Mouse (Mus musculus) E14TG2a.4 (cell line): ENCODE measurements at regions not wholly inside any gene's neighbourhood (a gene's known extent, or its start where the extent isn't known, plus 50 kb on each side); places are given as distances from the start of the nearest gene placed in this dataset.

Experiments
- H3K27me3 ChIP-seq: 2 replicates; pipeline ENCODE4 v1.6.1; 2014; ENCODE audit warnings: low read length, control low read depth; ENCODE audit not compliant: insufficient read depth
- H3K36me3 ChIP-seq: 2 replicates; pipeline ENCODE4 v1.6.1; 2014; ENCODE audit warnings: low read length, control low read depth; ENCODE audit not compliant: insufficient read depth
- H3K4me1 ChIP-seq: replicated peaks from 2 replicates; pipeline ENCODE4 v1.6.1; 2014; ENCODE audit warnings: low read depth, low read length, control low read depth
- H3K4me3 ChIP-seq: replicated peaks from 2 replicates; pipeline ENCODE4 v1.5.1; 2014; ENCODE audit warnings: mild to moderate bottlenecking, low read length
- H3K9me3 ChIP-seq: 2 replicates; pipeline ENCODE4 v1.6.1; 2014; ENCODE audit warnings: low read length, control low read depth
- CTCF ChIP-seq: conservative IDR thresholded peaks from 2 replicates; pipeline ENCODE4 v1.5.1; 2014; ENCODE audit warnings: low read length
- NANOG ChIP-seq: IDR thresholded peaks from 2 replicates; pipeline ENCODE4 v1.6.1; 2014; ENCODE audit warnings: borderline replicate concordance, low read length, mixed read lengths
- POU5F1 ChIP-seq: IDR thresholded peaks from 2 replicates; pipeline ENCODE4 v1.6.1; 2014; ENCODE audit warnings: low read length, borderline replicate concordance

GRCm38 (mm10) chr13:83728421-83729010 is 224.7 kb downstream of the Mef2c start:
- Histone ChIP-seq H3K4me1 (peaks cover 44% of the 10 kb centered on the region), H3K36me3 (no peaks in the 10 kb centered on the region), H3K4me3 (no peak overlapping the region), H3K27me3 (peaks cover 73% of the 10 kb centered on the region), H3K9me3 (no peaks in the 10 kb centered on the region)
- no peak for TF ChIP-seq CTCF
- no peak for TF ChIP-seq NANOG
- no peak for TF ChIP-seq POU5F1

GRCm38 (mm10) chr13:83729331-83730009 is 225.6 kb downstream of the Mef2c start:
- H3K4me1 ChIP-seq = peaks cover 52% of the 10 kb centered on the region
- peaks cover 72% of the 10 kb centered on the region for H3K27me3 ChIP-seq
- H3K9me3 ChIP-seq = no peaks in the 10 kb centered on the region
- peak overlapping the region; percentile 86 for H3K4me3 ChIP-seq
- no peaks in the 10 kb centered on the region for H3K36me3 ChIP-seq
- TF ChIP-seq CTCF (no peak), POU5F1 (0 out of 2 replicates have a peak, but pooled peaks have one; percentile 17)

- Histone ChIP-seq H3K9me3 (no peaks in the 10 kb centered on the region), H3K4me3 (peak overlapping the region; percentile 86), H3K27me3 (peaks cover 64% of the 10 kb centered on the region), H3K36me3 (no peaks in the 10 kb centered on the region), H3K4me1 (peaks cover 49% of the 10 kb centered on the region)
- no peak for TF ChIP-seq NANOG
- TF ChIP-seq POU5F1 = no peak
- no peak for TF ChIP-seq CTCF
Observed at GRCm38 (mm10) chr13:83730155-83730712, 226.4 kb downstream of the Mef2c start.

- H3K36me3 ChIP-seq = no peaks in the 10 kb centered on the region
- H3K4me3 ChIP-seq = peak overlapping the region; percentile 86
- no peaks in the 10 kb centered on the region for H3K9me3 ChIP-seq
- H3K4me1 ChIP-seq = peaks cover 49% of the 10 kb centered on the region
- TF ChIP-seq CTCF = no peak
- no peak for TF ChIP-seq POU5F1
- no peak for TF ChIP-seq NANOG
- H3K27me3 ChIP-seq = peaks cover 60% of the 10 kb centered on the region
Observed at GRCm38 (mm10) chr13:83730713-83731480, 227.1 kb downstream of the Mef2c start.

- TF ChIP-seq NANOG (no peak), POU5F1 (no peak), CTCF (no peak)
- Histone ChIP-seq H3K27me3 (peaks cover 56% of the 10 kb centered on the region), H3K4me3 (peak overlapping the region; percentile 86), H3K4me1 (peaks cover 49% of the 10 kb centered on the region), H3K9me3 (no peaks in the 10 kb centered on the region), H3K36me3 (no peaks in the 10 kb centered on the region)
Observed at GRCm38 (mm10) chr13:83731481-83732006, 227.7 kb downstream of the Mef2c start.

GRCm38 (mm10) chr13:83732283-83733121 is 228.7 kb downstream of the Mef2c start:
- peaks cover 50% of the 10 kb centered on the region for H3K4me1 ChIP-seq
- no peaks in the 10 kb centered on the region for H3K9me3 ChIP-seq
- TF ChIP-seq NANOG (no peak), POU5F1 (no peak), CTCF (no peak)
- H3K27me3 ChIP-seq = peaks cover 54% of the 10 kb centered on the region
- H3K4me3 ChIP-seq = peak overlapping the region; percentile 65
- no peaks in the 10 kb centered on the region for H3K36me3 ChIP-seq

GRCm38 (mm10) chr13:83733231-83733990 is 229.6 kb downstream of the Mef2c start:
- H3K4me1 ChIP-seq = peaks cover 54% of the 10 kb centered on the region
- peaks cover 55% of the 10 kb centered on the region for H3K27me3 ChIP-seq
- H3K4me3 ChIP-seq = peak overlapping the region; percentile 65
- H3K36me3 ChIP-seq = no peaks in the 10 kb centered on the region
- TF ChIP-seq NANOG (no peak; the same call in 1 of the 2 replicates), CTCF (no peak), POU5F1 (no peak)
- no peaks in the 10 kb centered on the region for H3K9me3 ChIP-seq
